Mouse (Mus musculus): Measurements from ENCODE around the gene Olfr2. TPM values are rescaled to one million over a fixed set of nuclear protein-coding genes. Genes with fewer than 3 reads are reported as not detected.
"Not testable (repeated sequence)": the region's sequence is repeated elsewhere in the genome, so short reads cannot be mapped to it uniquely, and the experiment has no call there.

Olfr2 gene
- polyA plus RNA-seq, 1 experiment = not detected

- TF ChIP-seq CTCF (IDR thresholded peaks at IDR 0.05; ENCODE audit: control insufficient read depth, insufficient read depth, low read length) (no peak), POLR2A (IDR thresholded peaks at IDR 0.05; ENCODE audit: borderline replicate concordance, control insufficient read depth, low read depth, low read length) (no peak)
- WGBS = 85% methylated on average over 3 of the region's 3 CpGs
- no peak overlapping the region for H3K4me3 ChIP-seq (replicated peaks; ENCODE audit: control insufficient read depth, low read depth, low read length)
These were observed 20.6 kb downstream of the Olfr2 start for GRCm38 (mm10) chr7:106985236-106985635.

DNA sequence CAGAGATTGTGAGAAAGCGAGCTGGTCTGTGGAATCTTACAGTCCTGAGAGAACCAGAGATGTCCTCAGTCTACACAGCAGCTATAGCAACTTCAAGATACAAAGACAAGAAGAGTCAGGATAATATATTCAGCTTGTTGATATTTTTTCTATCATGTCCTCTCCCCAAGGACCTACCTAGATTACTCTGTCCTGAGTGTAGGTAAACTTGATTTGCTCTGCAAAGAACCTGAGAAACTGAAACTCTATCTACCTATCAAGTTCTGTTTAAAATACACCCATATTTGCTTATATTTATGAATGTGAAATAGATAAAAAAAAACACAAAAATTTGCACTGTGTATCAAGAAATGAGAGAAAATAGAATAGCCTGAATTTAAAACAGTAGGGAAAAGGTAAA lies 30.5 kb downstream of the Olfr2 start, which contains the start of gene Olfr711:
Gene Olfr711, minus strand, starts transcription at position 101 of the 400 bp plus-strand sequence.
- no peak for TF ChIP-seq CTCF (IDR thresholded peaks at IDR 0.05; ENCODE audit: control insufficient read depth, insufficient read depth, low read length)
- TF ChIP-seq POLR2A (IDR thresholded peaks at IDR 0.05; ENCODE audit: borderline replicate concordance, control insufficient read depth, low read depth, low read length) = no peak
- WGBS = 62% methylated on average over 1 of the region's 1 CpGs
- H3K27ac ChIP-seq (ENCODE audit: control insufficient read depth, insufficient read depth, low read depth, low read length, poor library complexity) = no peak within 1 kb of the TSS
- no peaks in the 10 kb centered on the region for H3K4me1 ChIP-seq (ENCODE audit: control insufficient read depth, insufficient read depth, low read length)
- no peak within 1 kb of the TSS for H3K4me3 ChIP-seq (replicated peaks; ENCODE audit: control insufficient read depth, low read depth, low read length)

More at GRCm38 (mm10) chr7:106985236-106985635, 20.6 kb downstream of the Olfr2 start:
- Histone ChIP-seq H3K27ac (ENCODE audit: control insufficient read depth, insufficient read depth, low read depth, low read length, poor library complexity) (no peak overlapping the region), H3K4me1 (ENCODE audit: control insufficient read depth, insufficient read depth, low read length) (no peaks in the 10 kb centered on the region)

DNA sequence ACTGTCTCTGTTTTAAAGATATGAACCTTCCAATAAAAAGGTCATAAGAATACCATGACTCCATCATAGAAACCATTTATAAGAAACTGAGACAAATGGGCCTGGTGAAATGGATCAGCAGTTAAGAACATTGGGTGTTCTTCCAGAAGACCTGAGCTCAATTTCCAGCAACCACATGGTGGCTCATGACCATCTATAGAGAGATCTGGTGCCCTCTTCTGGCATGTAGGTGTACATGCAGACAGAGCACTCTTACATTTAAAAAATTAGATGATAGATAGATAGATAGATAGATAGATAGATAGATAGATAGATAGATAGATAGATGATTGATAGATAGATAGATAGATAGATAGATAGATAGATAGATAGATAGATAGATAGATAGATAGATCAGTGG lies 38.4 kb downstream of the Olfr2 start:
- H3K27ac ChIP-seq (ENCODE audit: control insufficient read depth, insufficient read depth, low read depth, low read length, poor library complexity); H3K4me3 ChIP-seq (replicated peaks; ENCODE audit: control insufficient read depth, low read depth, low read length): not testable (repeated sequence)

DNA sequence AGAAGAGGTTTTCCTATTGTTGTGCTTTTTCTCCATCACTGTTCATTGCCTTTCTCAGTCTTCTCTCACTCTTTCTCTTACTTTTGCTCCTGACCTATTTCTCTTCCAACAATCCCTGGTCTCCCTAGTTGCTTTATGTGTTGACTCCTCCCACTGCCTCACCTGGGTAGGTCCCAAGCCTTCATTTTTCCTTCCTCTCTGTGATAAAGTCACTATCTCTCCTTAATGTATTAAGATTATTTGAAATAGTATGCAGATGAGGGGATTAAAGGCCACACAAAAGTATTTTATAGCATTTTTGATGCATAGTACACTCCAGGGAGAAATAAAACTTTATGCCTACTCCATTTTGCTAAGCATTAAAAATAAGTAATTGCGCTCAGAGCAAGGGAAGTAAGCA lies 42.0 kb downstream of the Olfr2 start, which contains the start of gene Olfr6:
Gene Olfr6, minus strand, starts transcription at position 101 of the 400 bp plus-strand sequence.
- TF ChIP-seq CTCF (IDR thresholded peaks at IDR 0.05; ENCODE audit: control insufficient read depth, insufficient read depth, low read length) = no peak
- TF ChIP-seq POLR2A (IDR thresholded peaks at IDR 0.05; ENCODE audit: borderline replicate concordance, control insufficient read depth, low read depth, low read length) = no peak
- Histone ChIP-seq H3K27ac (ENCODE audit: control insufficient read depth, insufficient read depth, low read depth, low read length, poor library complexity) (no peak within 1 kb of the TSS), H3K4me3 (replicated peaks; ENCODE audit: control insufficient read depth, low read depth, low read length) (no peak within 1 kb of the TSS), H3K4me1 (ENCODE audit: control insufficient read depth, insufficient read depth, low read length) (no peaks in the 10 kb centered on the region)
- WGBS = 74% methylated on average over 1 of the region's 1 CpGs

More for the DNA sequence above, 38.4 kb downstream of the Olfr2 start:
- not testable (repeated sequence) for H3K4me1 ChIP-seq (ENCODE audit: control insufficient read depth, insufficient read depth, low read length)

DNA sequence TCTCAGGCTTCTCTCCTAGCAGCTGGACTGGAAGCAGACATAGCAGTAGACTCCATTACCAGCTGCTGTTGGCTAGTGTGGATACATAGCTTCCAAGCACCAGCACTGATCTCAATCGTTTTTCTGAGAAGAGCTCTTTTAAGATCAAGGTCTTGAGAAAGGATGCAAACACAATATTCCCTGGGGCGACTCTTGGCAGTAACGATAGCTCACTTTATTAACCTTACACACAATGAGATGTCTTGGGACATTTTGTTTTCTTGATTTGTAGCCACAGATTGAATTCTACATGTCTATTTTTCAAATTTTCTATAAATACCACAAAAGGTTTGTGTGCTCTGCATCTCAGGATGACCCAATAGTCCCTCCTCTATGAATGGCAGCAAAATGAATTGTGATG lies 57.7 kb downstream of the Olfr2 start, which contains the start of gene Olfr710:
Gene Olfr710, minus strand, starts transcription at position 101 of the 400 bp plus-strand sequence.
- no peak within 1 kb of the TSS for H3K27ac ChIP-seq (ENCODE audit: control insufficient read depth, insufficient read depth, low read depth, low read length, poor library complexity)
- no peaks in the 10 kb centered on the region for H3K4me1 ChIP-seq (ENCODE audit: control insufficient read depth, insufficient read depth, low read length)
- WGBS = 76% methylated on average over 3 of the region's 3 CpGs
- no peak for TF ChIP-seq POLR2A (IDR thresholded peaks at IDR 0.05; ENCODE audit: borderline replicate concordance, control insufficient read depth, low read depth, low read length)
- TF ChIP-seq CTCF (IDR thresholded peaks at IDR 0.05; ENCODE audit: control insufficient read depth, insufficient read depth, low read length) = no peak
- H3K4me3 ChIP-seq (replicated peaks; ENCODE audit: control insufficient read depth, low read depth, low read length) = no peak within 1 kb of the TSS

Other genes with a start within 250 kb of the Olfr2 start
- 0.36 and 0.60 TPM in 2 replicates for gene Olfr699, start 212.9 kb downstream of the Olfr2 start, polyA plus RNA-seq (2011; ENCODE audit: insufficient read depth, insufficient read length, low replicate concordance, missing spikeins)
- gene Olfr700, start 197.2 kb downstream of the Olfr2 start, polyA plus RNA-seq (2011; ENCODE audit: insufficient read depth, insufficient read length, low replicate concordance, missing spikeins) = not detected in 2 replicates
- gene Olfr701, start 191.9 kb downstream of the Olfr2 start, polyA plus RNA-seq (2011; ENCODE audit: insufficient read depth, insufficient read length, low replicate concordance, missing spikeins) = not detected in 2 replicates
- gene Olfr702, start 172.2 kb downstream of the Olfr2 start, polyA plus RNA-seq (2011; ENCODE audit: insufficient read depth, insufficient read length, low replicate concordance, missing spikeins) = not detected in 2 replicates
- not detected in 2 replicates for gene Olfr703, start 162.7 kb downstream of the Olfr2 start, polyA plus RNA-seq (2011; ENCODE audit: insufficient read depth, insufficient read length, low replicate concordance, missing spikeins)
- 0.75 TPM in 1 of 2 replicates, not detected in the other for gene Olfr704, start 142.9 kb downstream of the Olfr2 start, polyA plus RNA-seq (2011; ENCODE audit: insufficient read depth, insufficient read length, low replicate concordance, missing spikeins)
- not detected in 2 replicates for gene Olfr705, start 129.2 kb downstream of the Olfr2 start, polyA plus RNA-seq (2011; ENCODE audit: insufficient read depth, insufficient read length, low replicate concordance, missing spikeins)
- not detected in 2 replicates for gene Olfr706, start 117.9 kb downstream of the Olfr2 start, polyA plus RNA-seq (2011; ENCODE audit: insufficient read depth, insufficient read length, low replicate concordance, missing spikeins)
- not detected in 2 replicates for gene Olfr707, start 104.8 kb downstream of the Olfr2 start, polyA plus RNA-seq (2011; ENCODE audit: insufficient read depth, insufficient read length, low replicate concordance, missing spikeins)
- gene Olfr1532-ps1, start 98.1 kb downstream of the Olfr2 start, polyA plus RNA-seq (2011; ENCODE audit: insufficient read depth, insufficient read length, low replicate concordance, missing spikeins) = not detected in 2 replicates
- gene Olfr709-ps1, start 73.9 kb downstream of the Olfr2 start, polyA plus RNA-seq (2011; ENCODE audit: insufficient read depth, insufficient read length, low replicate concordance, missing spikeins) = not detected in 2 replicates
- gene Olfr710, start 57.8 kb downstream of the Olfr2 start, polyA plus RNA-seq (2011; ENCODE audit: insufficient read depth, insufficient read length, low replicate concordance, missing spikeins) = not detected in 2 replicates
- 0.29 TPM in 1 of 2 replicates, not detected in the other for gene Olfr6, start 42.1 kb downstream of the Olfr2 start, polyA plus RNA-seq (2011; ENCODE audit: insufficient read depth, insufficient read length, low replicate concordance, missing spikeins)
- gene Olfr711, start 30.6 kb downstream of the Olfr2 start, polyA plus RNA-seq (2011; ENCODE audit: insufficient read depth, insufficient read length, low replicate concordance, missing spikeins) = not detected in 2 replicates
- not detected in 2 replicates for gene Olfr713, start 25.1 kb upstream of the Olfr2 start, polyA plus RNA-seq (2011; ENCODE audit: insufficient read depth, insufficient read length, low replicate concordance, missing spikeins)
- not detected in 2 replicates for gene Olfr714, start 64.9 kb upstream of the Olfr2 start, polyA plus RNA-seq (2011; ENCODE audit: insufficient read depth, insufficient read length, low replicate concordance, missing spikeins)
- not detected in 2 replicates for gene Olfr17, start 87.1 kb upstream of the Olfr2 start, polyA plus RNA-seq (2011; ENCODE audit: insufficient read depth, insufficient read length, low replicate concordance, missing spikeins)
- gene Olfr715b, start 104.3 kb upstream of the Olfr2 start, polyA plus RNA-seq (2011; ENCODE audit: insufficient read depth, insufficient read length, low replicate concordance, missing spikeins) = not detected in 2 replicates
- not detected in 2 replicates for gene Olfr715, start 125.0 kb upstream of the Olfr2 start, polyA plus RNA-seq (2011; ENCODE audit: insufficient read depth, insufficient read length, low replicate concordance, missing spikeins)
- gene Olfr716, start 132.3 kb upstream of the Olfr2 start, polyA plus RNA-seq (2011; ENCODE audit: insufficient read depth, insufficient read length, low replicate concordance, missing spikeins) = not detected in 2 replicates
- not detected in 2 replicates for gene Nlrp14, start 160.9 kb upstream of the Olfr2 start, polyA plus RNA-seq (2011; ENCODE audit: insufficient read depth, insufficient read length, low replicate concordance, missing spikeins)
- 5.5 TPM in 1 of 2 replicates, not detected in the other for gene Rbmxl2, start 203.4 kb upstream of the Olfr2 start, polyA plus RNA-seq (2011; ENCODE audit: insufficient read depth, insufficient read length, low replicate concordance, missing spikeins)